Mouse (Mus musculus) lung, postnatal 0 days (tissue): ENCODE measurements around the gene Dnm3.

Experiments used
- CTCF ChIP-seq: IDR thresholded peaks from 2 replicates; pipeline ENCODE4 v1.5.1; 2016; ENCODE audit warnings: antibody characterized with exemption, mild to moderate bottlenecking
- EP300 ChIP-seq: IDR thresholded peaks from 2 replicates; pipeline ENCODE4 v1.6.1; 2016; ENCODE audit warnings: antibody characterized with exemption, mild to moderate bottlenecking, control low read depth

DNA sequence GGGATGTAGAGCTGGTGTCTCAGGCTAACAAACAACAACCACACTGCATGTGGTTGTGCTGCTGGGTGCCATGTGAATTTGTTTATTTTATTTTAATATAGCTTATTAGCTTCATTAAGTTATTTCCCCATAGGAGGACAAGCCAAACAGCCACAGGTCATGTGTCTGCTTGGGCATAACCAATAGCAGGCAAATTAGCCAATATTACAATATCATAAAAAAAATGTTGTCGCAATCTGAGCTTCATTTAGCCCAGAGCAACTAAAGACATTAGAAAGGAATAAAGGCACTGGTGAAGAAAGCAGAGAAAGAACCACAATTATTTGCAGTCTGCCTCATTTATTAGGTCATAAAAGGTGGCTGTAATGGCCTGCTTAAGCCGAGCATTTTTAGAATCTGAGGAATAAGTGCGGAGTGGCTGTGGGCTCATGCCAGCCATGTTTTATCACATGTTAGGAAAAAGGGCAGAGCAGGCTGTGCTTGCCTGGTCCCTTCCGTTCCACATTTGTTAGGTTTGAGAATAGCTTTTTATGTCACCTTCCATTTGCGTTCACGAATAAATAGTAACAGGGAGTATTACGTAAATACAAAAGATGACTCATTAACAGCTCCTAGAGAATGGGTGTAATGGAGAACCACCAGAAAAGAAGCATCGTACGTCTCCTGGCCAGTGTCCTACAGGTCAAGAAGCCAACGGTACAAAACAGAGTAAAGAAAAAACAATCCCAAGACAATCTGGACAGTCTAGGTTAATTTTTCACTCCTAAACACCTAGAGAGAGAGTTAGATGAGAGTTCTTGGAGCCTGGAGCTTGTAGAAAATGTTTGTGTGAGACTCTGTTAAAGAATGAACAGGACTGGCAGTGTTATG is 376.6 kb downstream of the Dnm3 start:
- no peak for TF ChIP-seq CTCF
- no peak for TF ChIP-seq EP300
